Mouse (Mus musculus) limb, embryonic 10.5 days (tissue): ENCODE results near the gene Ncoa6. TPM values are rescaled to one million over a fixed set of nuclear protein-coding genes. Genes with fewer than 3 reads are reported as not detected.

Source experiments
- DNase-seq: peaks from one replicate; pipeline ENCODE4 v3.0.0-alpha.2; 2017; ENCODE audit warnings: low spot score
- H3K27ac ChIP-seq: fragments of 300-500 bp; sonication (generic); 2 replicates; pipeline ENCODE4 v1.5.1; 2016; ENCODE audit warnings: mild to moderate bottlenecking
- H3K27me3 ChIP-seq: fragments of 300-500 bp; sonication (generic); 2 replicates; pipeline ENCODE4 v1.6.1; 2016; ENCODE audit warnings: low read depth, mild to moderate bottlenecking; ENCODE audit not compliant: poor library complexity, severe bottlenecking
- H3K36me3 ChIP-seq: fragments of 300-500 bp; sonication (generic); 2 replicates; pipeline ENCODE4 v1.6.1; 2016; ENCODE audit warnings: mild to moderate bottlenecking, moderate library complexity
- H3K4me1 ChIP-seq: fragments of 300-500 bp; sonication (generic); 2 replicates; pipeline ENCODE4 v1.6.1; 2016
- H3K4me3 ChIP-seq: fragments of 300-500 bp; sonication (generic); 2 replicates; pipeline ENCODE4 v1.5.1; 2016; ENCODE audit warnings: mild to moderate bottlenecking, moderate library complexity
- H3K9me3 ChIP-seq: fragments of 300-500 bp; sonication (generic); replicated peaks from 2 replicates; pipeline ENCODE4 v1.6.1; 2016; ENCODE audit warnings: mild to moderate bottlenecking
- WGBS: fragments of 180-500 bp; shearing (Covaris S2); methylation state at CpG from one replicate; pipeline ENCODE4 v1.1.7; 2016; 5-methylcytosine and 5-hydroxymethylcytosine counted together
- polyA plus RNA-seq: library from polyadenylated mRNA; unstranded; fragments of >200 nt; fragmentation: Nextera tagmentation; extraction: Ambion mirVana; gene quantifications from 2 replicates; pipeline ENCODE4 v1.2.1, GENCODE M21; 2016

Ncoa6 gene
- polyA plus RNA-seq, 1 experiment from 2014 or later, result 21.1 TPM

DNA sequence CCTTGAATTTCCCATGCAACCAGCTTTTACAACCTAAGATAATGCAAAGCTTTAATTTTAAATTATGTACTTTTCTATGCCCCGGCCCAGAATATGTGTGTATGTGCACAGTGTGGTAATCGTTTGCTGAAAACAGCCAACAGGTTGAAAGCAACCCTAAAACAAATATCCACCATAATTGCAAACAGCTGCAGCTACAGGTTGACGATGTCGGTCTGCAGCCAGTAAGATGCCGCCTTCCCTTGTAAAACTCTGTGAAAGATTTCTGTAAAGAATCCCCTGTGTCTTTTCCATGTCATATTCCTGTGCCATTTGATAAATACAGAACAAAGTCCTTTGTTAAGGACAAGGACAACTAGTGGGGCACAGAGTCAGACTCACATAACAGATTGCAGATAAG, 79.1 kb downstream of the Ncoa6 start:
- peaks cover 74% of the 10 kb centered on the region for H3K36me3 ChIP-seq
- no peak overlapping the region for H3K27ac ChIP-seq

DNA sequence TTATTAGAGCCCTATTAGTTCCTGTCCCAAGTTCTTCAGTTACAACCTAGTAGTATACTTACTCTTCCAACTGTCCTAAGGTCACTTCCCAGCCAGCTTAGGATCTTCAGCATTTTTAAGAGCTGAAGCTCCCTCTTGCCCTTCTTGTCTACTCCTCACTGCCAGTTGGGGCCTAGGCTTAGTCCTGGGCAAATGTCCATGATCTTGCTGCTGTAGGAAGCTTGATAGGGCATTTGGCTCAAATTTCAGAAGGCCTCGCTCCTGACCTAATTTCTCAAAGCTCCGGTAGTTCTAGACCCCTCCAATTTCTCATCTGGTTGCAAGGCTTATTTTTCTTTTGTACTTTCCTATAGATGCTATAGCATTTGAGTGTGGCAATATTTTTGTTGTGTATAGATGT, 85.1 kb downstream of the Ncoa6 start:
- no peak for DNase-seq
- Histone ChIP-seq H3K27ac (no peak overlapping the region), H3K27me3 (peaks cover 22% of the 10 kb centered on the region), H3K36me3 (peaks cover 74% of the 10 kb centered on the region), H3K9me3 (no peaks in the 10 kb centered on the region), H3K4me3 (no peak overlapping the region), H3K4me1 (peaks cover 12% of the 10 kb centered on the region)
- WGBS, result 90% methylated on average over 2 of the region's 2 CpGs

More for the DNA sequence above, 79.1 kb downstream of the Ncoa6 start:
- no peak for DNase-seq
- Histone ChIP-seq H3K4me3 (no peak overlapping the region), H3K9me3 (no peaks in the 10 kb centered on the region), H3K4me1 (no peaks in the 10 kb centered on the region), H3K27me3 (no peaks in the 10 kb centered on the region)
- WGBS, result 48% methylated on average over 5 of the region's 5 CpGs

DNA sequence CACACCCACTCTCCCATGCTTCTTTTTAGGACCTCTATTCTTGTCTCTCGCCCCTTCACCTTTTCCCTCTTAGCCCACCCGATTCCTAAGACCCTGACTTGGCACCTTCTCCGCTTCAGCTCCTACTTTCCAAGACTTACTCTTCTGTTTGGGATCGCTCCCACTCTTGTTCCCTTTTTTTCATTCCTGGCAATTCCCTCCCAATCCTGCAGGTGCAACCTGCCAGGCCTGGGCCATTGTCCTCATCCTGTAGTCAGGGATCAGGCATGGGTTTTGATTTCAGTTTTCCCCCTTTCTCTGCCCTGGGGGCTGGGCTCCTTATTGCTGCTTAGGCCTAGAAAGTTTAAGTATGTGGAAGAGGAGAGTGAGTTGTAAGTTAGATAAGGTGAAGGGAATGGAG, 86.6 kb downstream of the Ncoa6 start:
- Histone ChIP-seq H3K36me3 (peaks cover 65% of the 10 kb centered on the region), H3K27me3 (peaks cover 22% of the 10 kb centered on the region), H3K4me1 (peaks cover 23% of the 10 kb centered on the region), H3K4me3 (no peak overlapping the region), H3K27ac (no peak overlapping the region), H3K9me3 (no peaks in the 10 kb centered on the region)
- WGBS, result 64% methylated on average over 4 of the region's 4 CpGs
- DNase-seq, result no peak

DNA sequence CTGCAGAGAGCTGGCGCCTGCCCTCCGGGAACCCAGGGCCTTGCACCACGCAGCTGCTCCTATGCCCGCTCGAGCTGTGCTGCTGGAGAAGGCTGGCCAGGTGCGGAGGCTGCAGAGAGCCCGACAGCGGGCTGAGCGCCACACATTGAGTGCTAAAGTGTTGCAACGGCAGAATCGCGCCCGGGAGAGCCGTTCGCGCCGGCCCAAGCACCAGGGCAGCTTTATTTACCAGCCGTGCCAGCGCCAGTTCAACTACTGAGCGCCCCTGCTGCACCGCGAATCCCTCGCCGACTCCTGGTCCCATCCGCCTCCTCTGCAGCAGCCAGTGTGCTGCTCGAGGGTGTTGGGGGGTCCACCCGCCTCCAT, 87.2 kb downstream of the Ncoa6 start:
- Histone ChIP-seq H3K9me3 (no peaks in the 10 kb centered on the region), H3K36me3 (peaks cover 61% of the 10 kb centered on the region), H3K4me3 (no peak overlapping the region; the same call in 1 of the 2 replicates), H3K27me3 (peaks cover 22% of the 10 kb centered on the region), H3K4me1 (peaks cover 25% of the 10 kb centered on the region), H3K27ac (0 out of 2 replicates have a peak overlapping the region, but pooled peaks have one; percentile 2)
- DNase-seq, result no peak
- WGBS, result 10% methylated on average over 27 of the region's 27 CpGs

DNA sequence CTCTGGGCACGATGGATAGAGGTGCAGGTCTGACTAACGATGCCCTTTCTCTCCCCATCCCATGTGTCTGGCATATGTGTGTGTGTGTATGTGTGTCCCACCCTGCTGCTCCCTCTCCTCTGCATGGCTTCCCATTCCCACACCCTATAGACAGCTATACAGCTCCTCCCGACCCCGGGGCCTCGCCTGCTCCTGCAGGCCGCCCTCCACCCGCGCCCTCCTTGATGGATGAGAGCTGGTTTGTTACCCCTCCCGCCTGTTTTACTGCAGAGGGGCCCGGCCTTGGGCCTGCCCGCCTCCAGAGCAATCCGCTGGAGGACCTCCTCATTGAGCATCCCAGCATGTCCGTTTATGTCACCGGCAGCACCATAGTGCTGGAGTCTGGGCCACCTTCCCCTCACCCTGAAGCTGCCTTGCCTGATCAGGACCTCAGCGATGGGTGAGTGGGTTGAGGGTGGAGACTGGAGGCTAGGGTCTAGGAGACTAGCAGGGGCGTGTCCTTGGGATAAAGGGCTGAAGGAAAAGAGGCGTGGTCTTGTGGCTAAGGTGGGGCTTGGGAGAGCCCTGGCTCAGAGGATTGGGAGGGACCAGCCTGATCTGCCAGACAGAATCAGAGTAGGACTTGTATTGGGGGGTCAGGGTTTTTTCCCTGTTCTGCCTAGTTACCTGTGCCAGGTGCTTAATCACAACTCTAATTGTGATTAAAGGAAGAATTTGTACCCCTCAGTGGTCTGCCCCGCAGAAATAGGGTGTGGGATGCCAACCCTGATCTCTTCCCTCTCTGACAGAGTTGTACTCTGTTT, 87.8 kb downstream of the Ncoa6 start:
- Histone ChIP-seq H3K4me3 (no peak overlapping the region; the same call in 1 of the 2 replicates), H3K27me3 (peaks cover 24% of the 10 kb centered on the region), H3K9me3 (no peaks in the 10 kb centered on the region), H3K27ac (peak overlapping the region; percentile 2; the same call in 1 of the 2 replicates), H3K4me1 (peaks cover 28% of the 10 kb centered on the region), H3K36me3 (peaks cover 55% of the 10 kb centered on the region)
- WGBS, result 40% methylated on average over 18 of the region's 18 CpGs
- DNase-seq, result no peak

DNA sequence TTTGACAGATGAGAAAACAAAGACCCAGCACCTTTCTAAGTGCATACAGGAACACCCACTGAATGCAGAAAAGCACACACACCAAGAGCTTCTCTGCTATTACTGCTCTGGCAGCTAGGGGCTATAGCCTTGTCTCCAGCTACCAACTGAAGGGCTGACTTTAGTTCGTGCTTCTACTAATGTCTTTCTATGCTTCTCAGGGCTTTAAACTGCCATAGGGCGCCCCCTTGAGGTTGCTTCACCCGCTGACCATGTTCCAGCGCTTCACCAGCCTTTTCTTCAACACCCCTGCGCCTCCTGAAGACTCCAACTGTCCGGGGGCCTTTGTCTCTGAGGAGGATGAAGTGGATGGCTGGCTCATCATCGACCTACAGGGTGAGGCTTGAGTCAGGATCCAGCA, 88.6 kb downstream of the Ncoa6 start:
- Histone ChIP-seq H3K27ac (no peak overlapping the region), H3K36me3 (peaks cover 46% of the 10 kb centered on the region), H3K27me3 (peaks cover 32% of the 10 kb centered on the region), H3K9me3 (no peaks in the 10 kb centered on the region), H3K4me1 (peaks cover 32% of the 10 kb centered on the region), H3K4me3 (no peak overlapping the region)
- peak; percentile 75 for DNase-seq
- 34% methylated on average over 7 of the region's 7 CpGs for WGBS

DNA sequence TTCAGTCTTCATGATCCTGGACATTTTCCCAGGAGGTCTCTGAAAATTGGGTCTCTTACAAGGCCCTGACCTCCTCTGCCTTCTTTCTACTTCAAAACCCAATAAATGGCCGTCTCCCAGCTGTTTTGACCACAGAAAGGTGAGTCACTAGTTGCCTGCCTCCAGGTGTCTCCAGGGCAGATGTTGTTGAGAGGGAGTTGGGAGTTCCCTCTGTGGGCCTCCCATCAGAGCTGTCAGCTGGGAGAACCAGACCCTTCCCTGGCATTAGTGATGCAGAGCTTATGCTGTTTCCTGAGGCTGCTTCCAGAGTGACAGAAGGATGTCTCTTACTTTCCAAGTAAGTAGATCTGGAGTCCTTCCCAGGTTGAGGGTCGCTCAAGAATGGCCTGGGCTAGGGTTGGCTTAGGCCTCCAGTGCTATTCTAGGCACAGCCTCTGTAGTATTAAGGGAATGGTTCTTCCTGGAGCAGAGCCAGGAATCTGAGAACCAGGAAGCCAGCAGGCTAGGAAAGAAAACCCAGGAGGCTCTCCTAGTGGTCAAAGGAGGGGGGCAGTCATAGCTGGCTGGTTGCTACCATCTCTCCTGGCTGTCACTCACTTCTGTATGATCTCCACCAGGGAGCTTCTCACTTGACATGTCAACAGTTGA, 90.8 kb downstream of the Ncoa6 start:
- peaks cover 32% of the 10 kb centered on the region for H3K4me1 ChIP-seq
- H3K27me3 ChIP-seq, result peaks cover 49% of the 10 kb centered on the region
- H3K27ac ChIP-seq, result no peak overlapping the region
- H3K36me3 ChIP-seq, result peaks cover 25% of the 10 kb centered on the region
- H3K9me3 ChIP-seq, result no peaks in the 10 kb centered on the region
- DNase-seq, result no peak
- WGBS, result 83% methylated on average over 2 of the region's 2 CpGs
- peak overlapping the region; percentile 93 for H3K4me3 ChIP-seq

DNA sequence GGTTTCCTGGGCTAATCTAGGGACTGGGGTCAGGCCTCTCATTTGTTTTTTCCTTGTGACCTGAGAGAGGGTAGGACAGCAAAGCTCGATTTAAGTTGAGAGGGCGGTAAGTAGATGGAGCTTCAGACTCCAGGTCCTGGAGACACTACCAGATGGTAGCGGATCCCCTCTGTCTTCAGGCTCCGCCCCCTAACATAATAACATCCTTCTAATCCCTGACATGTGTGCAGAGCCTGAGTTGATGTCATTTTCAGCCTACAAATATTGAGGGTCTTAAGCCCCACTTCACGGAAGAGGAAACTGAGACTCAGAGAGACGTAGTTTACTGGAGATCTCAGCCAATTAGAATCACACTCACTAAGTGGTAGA, 91.4 kb downstream of the Ncoa6 start:
- DNase-seq, result no peak
- H3K4me1 ChIP-seq, result peaks cover 32% of the 10 kb centered on the region
- no peaks in the 10 kb centered on the region for H3K9me3 ChIP-seq
- H3K27me3 ChIP-seq, result peaks cover 47% of the 10 kb centered on the region
- peak overlapping the region; percentile 93 for H3K4me3 ChIP-seq
- peaks cover 19% of the 10 kb centered on the region for H3K36me3 ChIP-seq
- 27% methylated on average over 6 of the region's 6 CpGs for WGBS
- peak overlapping the region; percentile 98 for H3K27ac ChIP-seq

DNA sequence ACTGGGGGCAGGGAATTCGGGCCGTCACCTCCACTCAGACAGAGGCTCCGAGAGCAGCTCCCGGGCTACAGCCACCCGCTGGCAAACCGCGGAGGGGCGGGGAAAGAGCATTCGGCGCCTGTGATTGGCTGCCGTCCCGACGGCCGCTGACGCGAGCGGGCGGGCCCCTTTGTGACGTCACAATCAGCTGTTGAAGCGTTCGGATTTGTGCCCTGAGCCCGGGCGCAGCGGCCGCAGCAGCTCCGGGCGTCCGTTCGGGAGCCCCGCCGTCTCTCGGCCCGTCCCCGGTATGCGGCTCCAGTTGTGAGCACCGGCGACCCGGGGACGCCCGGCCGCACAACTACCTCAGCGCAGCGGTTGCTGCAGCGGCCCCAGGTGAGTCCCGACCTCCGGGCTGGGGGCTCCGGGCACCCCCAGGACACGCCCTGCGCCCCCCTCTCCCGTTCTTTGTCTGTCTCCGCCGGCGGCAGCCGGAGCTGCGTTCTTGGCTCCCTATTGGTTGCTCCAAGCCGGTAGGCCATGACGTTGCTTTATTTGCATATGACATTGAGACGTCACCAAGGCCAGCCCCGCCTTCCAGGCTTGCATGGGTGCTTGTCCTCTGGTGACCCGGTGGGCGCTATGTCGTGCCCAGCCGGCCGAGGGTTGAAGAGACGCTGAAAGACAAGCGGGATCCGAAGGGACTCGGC, 91.9 kb downstream of the Ncoa6 start:
- DNase-seq, result peak; percentile 98
- Histone ChIP-seq H3K4me3 (peak overlapping the region; percentile 93), H3K27me3 (peaks cover 42% of the 10 kb centered on the region), H3K9me3 (no peaks in the 10 kb centered on the region), H3K27ac (peak overlapping the region; percentile 98), H3K36me3 (peaks cover 15% of the 10 kb centered on the region), H3K4me1 (peaks cover 31% of the 10 kb centered on the region)
- WGBS, result under 1% methylated on average over 68 of the region's 68 CpGs

DNA sequence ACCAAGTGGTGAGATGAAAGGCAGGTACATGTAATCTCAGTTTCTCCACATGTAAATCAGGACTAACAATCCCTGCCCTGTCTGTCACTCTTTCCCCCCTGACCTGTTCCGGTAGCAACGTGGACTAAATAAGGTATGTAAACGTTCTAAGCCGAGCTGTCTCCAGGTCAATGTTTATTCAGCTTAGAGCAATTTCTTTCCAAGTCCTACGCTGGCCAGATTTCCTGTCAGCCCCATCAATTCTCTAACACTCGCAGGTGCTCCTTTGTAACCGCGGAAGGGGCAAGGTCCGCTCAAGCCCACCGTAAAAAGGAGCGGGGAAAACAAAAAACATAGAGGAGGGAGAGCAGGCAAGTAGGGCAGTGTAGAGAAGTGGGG, 92.6 kb downstream of the Ncoa6 start:
- Histone ChIP-seq H3K36me3 (peaks cover 10% of the 10 kb centered on the region), H3K27me3 (peaks cover 34% of the 10 kb centered on the region), H3K27ac (peak overlapping the region; percentile 98), H3K9me3 (no peaks in the 10 kb centered on the region), H3K4me3 (peak overlapping the region; percentile 93), H3K4me1 (peaks cover 24% of the 10 kb centered on the region)
- no peak for DNase-seq
- 3% methylated on average over 11 of the region's 11 CpGs for WGBS

DNA sequence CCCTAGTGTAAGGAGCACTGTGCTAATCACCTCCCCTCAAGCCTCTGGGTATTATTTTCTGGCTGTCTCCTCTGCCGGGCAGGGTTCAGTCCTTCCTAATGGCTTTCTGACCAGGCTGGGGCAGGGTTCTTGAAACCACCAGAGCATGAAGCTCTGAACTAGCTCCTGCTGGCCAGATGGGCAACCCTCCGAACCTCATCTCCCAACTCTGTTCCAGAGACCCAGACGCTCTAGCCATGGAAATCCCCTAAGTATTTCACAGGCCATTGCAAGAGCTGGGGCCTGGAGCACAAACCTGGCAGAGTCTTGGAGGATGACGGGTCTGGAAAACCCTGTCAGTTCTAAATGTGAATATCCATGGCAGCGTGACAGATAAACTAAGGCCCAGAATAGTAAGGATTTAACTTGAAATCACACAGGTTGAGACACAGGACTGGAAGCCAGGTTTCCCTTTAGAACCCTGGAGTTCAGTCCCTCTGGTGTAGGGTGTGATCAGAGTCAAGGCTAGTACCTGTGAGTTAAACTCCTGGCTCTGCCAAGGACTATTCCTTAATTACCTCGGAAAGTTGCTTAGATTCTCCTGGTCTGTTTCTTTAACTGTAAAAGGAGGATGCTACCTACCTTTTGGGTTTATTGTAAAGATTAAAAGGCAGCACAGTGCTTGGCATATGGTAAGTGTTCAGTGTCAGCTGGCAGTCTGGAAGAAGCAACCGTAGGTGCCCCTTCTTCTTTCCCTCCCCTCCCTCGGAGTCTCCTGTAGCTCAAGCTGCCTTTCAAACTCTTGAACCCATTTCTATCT, 93.2 kb downstream of the Ncoa6 start, which contains the start of gene Trp53inp2:
Trp53inp2 (plus strand) TSS at position 799 of the 799 bp plus-strand sequence.
- no peaks in the 10 kb centered on the region for H3K9me3 ChIP-seq
- peak within 1 kb of the TSS; percentile 93 for H3K4me3 ChIP-seq
- peaks cover 4% of the 10 kb centered on the region; the same call in 1 of the 2 replicates for H3K36me3 ChIP-seq
- H3K27ac ChIP-seq, result peak within 1 kb of the TSS; percentile 98
- H3K27me3 ChIP-seq, result peaks cover 28% of the 10 kb centered on the region
- DNase-seq, result no peak
- H3K4me1 ChIP-seq, result peaks cover 20% of the 10 kb centered on the region
- WGBS, result 54% methylated on average over 8 of the region's 8 CpGs

DNA sequence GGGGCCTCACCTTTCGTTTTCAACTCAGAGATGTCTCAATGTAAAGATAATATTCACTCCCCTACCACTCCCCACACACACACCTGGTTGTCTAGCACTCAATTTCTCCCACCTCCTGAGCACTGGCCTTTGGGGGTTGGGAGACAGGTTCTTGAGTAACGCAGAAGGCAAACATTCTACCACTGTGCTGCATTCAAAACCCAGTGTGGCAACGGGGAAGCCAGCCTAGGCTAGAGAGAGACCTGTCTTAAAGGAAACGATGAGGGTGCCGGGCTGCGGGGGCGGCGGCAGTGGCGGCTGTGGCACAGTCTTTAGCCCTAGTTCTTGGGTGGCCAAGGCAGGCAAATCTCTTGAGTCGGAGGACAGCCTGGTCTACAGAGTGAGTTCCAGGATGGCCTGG, 97.5 kb downstream of the Ncoa6 start:
- peaks cover 27% of the 10 kb centered on the region for H3K27me3 ChIP-seq
- DNase-seq, result no peak
- H3K9me3 ChIP-seq, result no peaks in the 10 kb centered on the region
- WGBS, result 83% methylated on average over 10 of the region's 10 CpGs
- no peak overlapping the region for H3K27ac ChIP-seq
- H3K4me1 ChIP-seq, result peaks cover 6% of the 10 kb centered on the region
- no peaks in the 10 kb centered on the region for H3K36me3 ChIP-seq
- no peak overlapping the region for H3K4me3 ChIP-seq
